Mouse (Mus musculus) testis, adult 2 months (tissue): ENCODE measurements around the gene Ms4a5.

Source experiments
- CTCF ChIP-seq: fragments of 200-500 bp; IDR thresholded peaks from 2 replicates; pipeline ENCODE4 v1.5.1; 2012; ENCODE audit warnings: low read depth, mild to moderate bottlenecking, inconsistent platforms, low read length, moderate library complexity; ENCODE audit not compliant: control insufficient read depth, insufficient read depth, insufficient replicate concordance
- POLR2A ChIP-seq: fragments of 200-500 bp; IDR thresholded peaks from 2 replicates; pipeline ENCODE4 v1.6.1; 2012; ENCODE audit warnings: low read depth, mild to moderate bottlenecking, inconsistent platforms, low read length, moderate library complexity; ENCODE audit not compliant: control insufficient read depth

- TF ChIP-seq POLR2A (no peak), CTCF (no peak)
Measured at GRCm38 (mm10) chr19:11242560-11242959, 41.1 kb downstream of the Ms4a5 start.
